Mouse (Mus musculus): ENCODE measurements around the gene Traip. TPM values are rescaled to one million over a fixed set of nuclear protein-coding genes. Genes with fewer than 3 reads are reported as not detected.

Gene Traip
- polyA plus RNA-seq, 1 experiment from 2014 or later: 38.8 TPM

- 1% methylated on average over 29 of the region's 29 CpGs for WGBS
- DNase-seq (ENCODE audit: low spot score): peak; percentile 52
- Histone ChIP-seq H3K36me3 (replicated peaks) (no peaks in the 10 kb centered on the region), H3K9me3 (no peaks in the 10 kb centered on the region), H3K4me1 (peaks cover 44% of the 10 kb centered on the region), H3K27me3 (replicated peaks; ENCODE audit: low read depth, poor library complexity, severe bottlenecking) (peaks cover 62% of the 10 kb centered on the region), H3K4me3 (peak overlapping the region; percentile 72), H3K27ac (replicated peaks) (peak overlapping the region; percentile 82)
These were observed 13.6 kb upstream of the Traip start for GRCm38 (mm10) chr9:107936215-107936822.

- Histone ChIP-seq H3K9me3 (no peaks in the 10 kb centered on the region), H3K4me3 (peak overlapping the region; percentile 72), H3K27me3 (replicated peaks; ENCODE audit: low read depth, poor library complexity, severe bottlenecking) (peaks cover 62% of the 10 kb centered on the region), H3K4me1 (peaks cover 42% of the 10 kb centered on the region), H3K36me3 (replicated peaks) (no peaks in the 10 kb centered on the region), H3K27ac (replicated peaks) (peak overlapping the region; percentile 82; the same call in 1 of the 2 replicates)
- no peak for DNase-seq (ENCODE audit: low spot score)
- WGBS: 12% methylated on average over 3 of the region's 3 CpGs
These were observed 13.1 kb upstream of the Traip start for GRCm38 (mm10) chr9:107936831-107937230.

GRCm38 (mm10) chr9:107947241-107948194 is 2.4 kb upstream of the Traip start:
- 92% methylated on average over 31 of the region's 31 CpGs for WGBS
- H3K4me3 ChIP-seq: no peak overlapping the region
- no peak overlapping the region for H3K27ac ChIP-seq (replicated peaks)
- no peaks in the 10 kb centered on the region for H3K27me3 ChIP-seq (replicated peaks; ENCODE audit: low read depth, poor library complexity, severe bottlenecking)
- no peaks in the 10 kb centered on the region for H3K9me3 ChIP-seq
- H3K36me3 ChIP-seq (replicated peaks): peaks cover 5% of the 10 kb centered on the region; the same call in 1 of the 2 replicates
- DNase-seq (ENCODE audit: low spot score): no peak
- peaks cover 27% of the 10 kb centered on the region for H3K4me1 ChIP-seq

- peaks cover 10% of the 10 kb centered on the region for H3K36me3 ChIP-seq (replicated peaks)
- H3K9me3 ChIP-seq: no peaks in the 10 kb centered on the region
- no peak overlapping the region for H3K4me3 ChIP-seq
- H3K27me3 ChIP-seq (replicated peaks; ENCODE audit: low read depth, poor library complexity, severe bottlenecking): no peaks in the 10 kb centered on the region
- 82% methylated on average over 13 of the region's 13 CpGs for WGBS
- DNase-seq (ENCODE audit: low spot score): no peak
- peaks cover 32% of the 10 kb centered on the region for H3K4me1 ChIP-seq
- H3K27ac ChIP-seq (replicated peaks): peak overlapping the region; percentile 90; the same call in 1 of the 2 replicates
These were observed 583 bp upstream of the Traip start for GRCm38 (mm10) chr9:107949184-107949921.

- DNase-seq (ENCODE audit: low spot score): peak; percentile 94
- Histone ChIP-seq H3K27me3 (replicated peaks; ENCODE audit: low read depth, poor library complexity, severe bottlenecking) (no peaks in the 10 kb centered on the region), H3K36me3 (replicated peaks) (peaks cover 18% of the 10 kb centered on the region), H3K4me1 (peaks cover 32% of the 10 kb centered on the region), H3K27ac (replicated peaks) (peak overlapping the region; percentile 90), H3K4me3 (peak overlapping the region; percentile 90), H3K9me3 (no peaks in the 10 kb centered on the region)
- 14% methylated on average over 45 of the region's 45 CpGs for WGBS
These were observed 772 bp downstream of the Traip start for GRCm38 (mm10) chr9:107950460-107951355.

- no peaks in the 10 kb centered on the region for H3K9me3 ChIP-seq
- 77% methylated on average over 6 of the region's 6 CpGs for WGBS
- H3K4me1 ChIP-seq: peaks cover 22% of the 10 kb centered on the region
- H3K27ac ChIP-seq (replicated peaks): no peak overlapping the region
- no peaks in the 10 kb centered on the region for H3K27me3 ChIP-seq (replicated peaks; ENCODE audit: low read depth, poor library complexity, severe bottlenecking)
- no peak for DNase-seq (ENCODE audit: low spot score)
- H3K4me3 ChIP-seq: no peak overlapping the region
- H3K36me3 ChIP-seq (replicated peaks): peaks cover 64% of the 10 kb centered on the region
These were observed 5.8 kb downstream of the Traip start for GRCm38 (mm10) chr9:107955613-107956289.

- no peak for DNase-seq (ENCODE audit: low spot score)
- H3K27ac ChIP-seq (replicated peaks): no peak overlapping the region
- no peak overlapping the region for H3K4me3 ChIP-seq
- peaks cover 12% of the 10 kb centered on the region for H3K4me1 ChIP-seq
- no peaks in the 10 kb centered on the region for H3K9me3 ChIP-seq
- no peaks in the 10 kb centered on the region for H3K27me3 ChIP-seq (replicated peaks; ENCODE audit: low read depth, poor library complexity, severe bottlenecking)
- H3K36me3 ChIP-seq (replicated peaks): peaks cover 78% of the 10 kb centered on the region
- WGBS: 72% methylated on average over 6 of the region's 6 CpGs
These were observed 7.2 kb downstream of the Traip start for GRCm38 (mm10) chr9:107957141-107957540.

GRCm38 (mm10) chr9:107959896-107960295 is 10.0 kb downstream of the Traip start:
- H3K36me3 ChIP-seq (replicated peaks): peaks cover 99% of the 10 kb centered on the region
- no peak for DNase-seq (ENCODE audit: low spot score)
- WGBS: 79% methylated on average over 6 of the region's 6 CpGs
- no peaks in the 10 kb centered on the region for H3K27me3 ChIP-seq (replicated peaks; ENCODE audit: low read depth, poor library complexity, severe bottlenecking)
- H3K9me3 ChIP-seq: no peaks in the 10 kb centered on the region
- H3K27ac ChIP-seq (replicated peaks): no peak overlapping the region
- H3K4me3 ChIP-seq: no peak overlapping the region
- H3K4me1 ChIP-seq: 0 out of 2 replicates have a peak, but pooled peaks cover 4% of the 10 kb centered on the region

- Histone ChIP-seq H3K9me3 (no peaks in the 10 kb centered on the region), H3K4me1 (0 out of 2 replicates have a peak, but pooled peaks cover 4% of the 10 kb centered on the region), H3K27me3 (replicated peaks; ENCODE audit: low read depth, poor library complexity, severe bottlenecking) (no peaks in the 10 kb centered on the region), H3K36me3 (replicated peaks) (peaks cover 100% of the 10 kb centered on the region), H3K27ac (replicated peaks) (no peak overlapping the region), H3K4me3 (no peak overlapping the region)
- 77% methylated on average over 4 of the region's 4 CpGs for WGBS
- DNase-seq (ENCODE audit: low spot score): no peak
These were observed 11.0 kb downstream of the Traip start for GRCm38 (mm10) chr9:107960928-107961327.

GRCm38 (mm10) chr9:107961351-107961762 is 11.4 kb downstream of the Traip start:
- Histone ChIP-seq H3K4me1 (0 out of 2 replicates have a peak, but pooled peaks cover 4% of the 10 kb centered on the region), H3K27me3 (replicated peaks; ENCODE audit: low read depth, poor library complexity, severe bottlenecking) (no peaks in the 10 kb centered on the region), H3K4me3 (no peak overlapping the region), H3K27ac (replicated peaks) (no peak overlapping the region), H3K36me3 (replicated peaks) (peaks cover 100% of the 10 kb centered on the region), H3K9me3 (no peaks in the 10 kb centered on the region)
- DNase-seq (ENCODE audit: low spot score): no peak
- 90% methylated on average over 10 of the region's 10 CpGs for WGBS

- Histone ChIP-seq H3K36me3 (replicated peaks) (peaks cover 100% of the 10 kb centered on the region), H3K27ac (replicated peaks) (no peak overlapping the region)
- 59% methylated on average over 5 of the region's 5 CpGs for whole genome bisulfite sequencing
These were observed 11.9 kb downstream of the Traip start for GRCm38 (mm10) chr9:107961881-107962280.

More at GRCm38 (mm10) chr9:107961881-107962280, 11.9 kb downstream of the Traip start:
- Histone ChIP-seq H3K4me3 (no peak overlapping the region), H3K9me3 (no peaks in the 10 kb centered on the region), H3K27me3 (replicated peaks; ENCODE audit: low read depth, poor library complexity, severe bottlenecking) (no peaks in the 10 kb centered on the region), H3K4me1 (0 out of 2 replicates have a peak, but pooled peaks cover 4% of the 10 kb centered on the region)
- DNase-seq (ENCODE audit: low spot score): no peak
